Mouse (Mus musculus) thymus, adult 2 months (tissue): ENCODE measurements around the gene Gja10. TPM values are rescaled to one million over a fixed set of nuclear protein-coding genes. Genes with fewer than 3 reads are reported as not detected.

Experiments
- DNase-seq: peaks from one replicate; pipeline ENCODE4 v3.0.0; 2021
- H3K27ac ChIP-seq: fragments of 200-500 bp; 2 replicates; pipeline ENCODE4 v1.5.1; 2012; ENCODE audit warnings: low read length, control low read depth; ENCODE audit not compliant: control insufficient read depth, insufficient read depth
- H3K27me3 ChIP-seq: fragments of 200-500 bp; 2 replicates; pipeline ENCODE4 v1.6.1; 2012; ENCODE audit warnings: mild to moderate bottlenecking, low read length, moderate library complexity, mixed read lengths; ENCODE audit not compliant: control insufficient read depth, insufficient read depth
- H3K36me3 ChIP-seq: fragments of 200-500 bp; 2 replicates; pipeline ENCODE4 v1.6.1; 2012; ENCODE audit warnings: mild to moderate bottlenecking, low read length, moderate library complexity; ENCODE audit not compliant: control insufficient read depth, insufficient read depth
- H3K4me1 ChIP-seq: fragments of 200-500 bp; replicated peaks from 2 replicates; pipeline ENCODE4 v1.6.1; 2012; ENCODE audit warnings: low read length; ENCODE audit not compliant: control insufficient read depth, insufficient read depth
- H3K4me3 ChIP-seq: fragments of 200-500 bp; 2 replicates; pipeline ENCODE4 v1.5.1; 2012; ENCODE audit warnings: mild to moderate bottlenecking, low read length, control low read depth, moderate library complexity; ENCODE audit not compliant: control insufficient read depth, insufficient read depth
- CTCF ChIP-seq: fragments of 200-500 bp; IDR thresholded peaks from 2 replicates; pipeline ENCODE4 v1.5.1; 2012; ENCODE audit warnings: mild to moderate bottlenecking, control low read depth, low read length, moderate library complexity, borderline replicate concordance; ENCODE audit not compliant: control insufficient read depth, poor library complexity, insufficient read depth; ENCODE audit errors: extremely low read depth
- POLR2A ChIP-seq: fragments of 200-500 bp; IDR thresholded peaks from 2 replicates; pipeline ENCODE4 v1.6.1; 2012; ENCODE audit warnings: mild to moderate bottlenecking, low read length, control low read depth, moderate library complexity; ENCODE audit not compliant: control insufficient read depth, poor library complexity, insufficient read depth; ENCODE audit errors: extremely low read depth
- WGBS: fragments of 180-500 bp; shearing (Covaris S2); methylation state at CpG from one replicate; pipeline ENCODE4 v1.1.7; 2018; 5-methylcytosine and 5-hydroxymethylcytosine counted together
- polyA plus RNA-seq: library from polyadenylated mRNA; depleted of rRNA; stranded (reverse); fragments of >200 nt; gene quantifications from 2 replicates; pipeline ENCODE4 v1.2.3, GENCODE M21; 2012; rRNA removed

Gene Gja10
- polyA plus RNA-seq, 1 experiment, result 0.12 TPM

DNA sequence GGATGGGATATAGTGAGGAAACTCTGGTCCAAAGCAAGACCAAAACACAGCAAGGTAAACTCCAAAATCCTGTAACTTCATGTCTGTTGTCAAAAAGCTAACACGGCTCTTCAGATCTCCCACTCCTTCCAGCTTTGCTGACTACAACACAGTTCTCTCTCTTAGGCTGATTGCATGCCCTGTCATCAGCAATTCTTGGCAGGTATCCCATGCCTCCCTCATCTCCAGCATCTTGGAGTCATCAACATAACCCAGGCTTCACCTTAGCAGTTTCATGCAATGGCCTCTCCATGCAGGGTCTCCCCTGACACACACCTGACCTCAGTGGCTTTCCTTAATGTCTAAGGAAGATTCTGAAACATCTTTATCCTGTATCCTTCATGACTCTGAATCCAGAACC, 53.4 kb downstream of the Gja10 start:
- DNase-seq, result no peak
- Histone ChIP-seq H3K4me1 (no peaks in the 10 kb centered on the region), H3K36me3 (no peaks in the 10 kb centered on the region), H3K27ac (no peak overlapping the region), H3K27me3 (no peaks in the 10 kb centered on the region), H3K4me3 (no peak overlapping the region)
- whole genome bisulfite sequencing, result 100% methylated on average over 1 of the region's 1 CpGs
- no peak for TF ChIP-seq POLR2A
- TF ChIP-seq CTCF, result no peak

Other genes starting within 250 kb of the Gja10 start
- 5.4 and 14.7 TPM in 2 replicates for gene Casp8ap2, start 12.7 kb upstream of the Gja10 start, polyA plus RNA-seq
- 12.6 and 13.8 TPM in 2 replicates for gene Mdn1, start 54.4 kb upstream of the Gja10 start, polyA plus RNA-seq
- 11.6 and 12.4 TPM in 2 replicates for gene Lyrm2, start 197.5 kb upstream of the Gja10 start, polyA plus RNA-seq